15 mouse cellular contexts compared by ENCODE assay signal in genomic region chr5:30442196-30442595, GRCm38 (mm10). TPM values are rescaled to one million over a fixed set of nuclear protein-coding genes. Genes with fewer than 3 reads are reported as not detected.
DNase-seq lines count a peak whose midpoint lies in the region; ATAC-seq and TF ChIP-seq lines count a peak whose summit lies in the region.
"Had no signal": no experiment of that assay in that cellular context is flagged by ENCODE, and none has a peak within 500 bp of the region (broad histone marks: within the 10 kb centered on the region; RNA-seq: fewer than 3 reads in every experiment).

No protein-coding gene starts in this region.

- WGBS in forebrain, postnatal 0 days = 70% methylated on average over 5 of the region's 5 CpGs
- WGBS in forebrain, embryonic 15.5 days = 71% methylated on average over 5 of the region's 5 CpGs
- 55% methylated on average over 5 of the region's 5 CpGs for WGBS in heart, embryonic 10.5 days

- no peak overlapping the region for H3K9ac ChIP-seq in forebrain, postnatal 0 days
- no peak overlapping the region for H3K9ac ChIP-seq in forebrain, embryonic 15.5 days (replicated peaks)
- H3K9ac ChIP-seq: lung, embryonic 15.5 days; midbrain, embryonic 15.5 days had no signal

- ATAC-seq in forebrain, postnatal 0 days = no peak
- no peak for ATAC-seq in forebrain, embryonic 15.5 days (replicated peaks)
- ATAC-seq: CD4-positive, CD25-positive, alpha-beta regulatory T cell, adult 4 months; midbrain, embryonic 15.5 days had no signal

- no peak overlapping the region for H3K4me3 ChIP-seq in forebrain, postnatal 0 days (ENCODE audit: low read depth, low read length)
- H3K4me3 ChIP-seq in forebrain, embryonic 15.5 days = no peak overlapping the region
- no peak overlapping the region for H3K4me3 ChIP-seq in layer of hippocampus, adult 2 months
- no peak overlapping the region for H3K4me3 ChIP-seq in heart, embryonic 10.5 days
- H3K4me3 ChIP-seq: lung, embryonic 15.5 days; midbrain, embryonic 15.5 days had no signal

- H3K27ac ChIP-seq in forebrain, postnatal 0 days (ENCODE audit: low read depth, low read length) = no peak overlapping the region
- no peak overlapping the region for H3K27ac ChIP-seq in forebrain, embryonic 15.5 days (replicated peaks)
- H3K27ac ChIP-seq in layer of hippocampus, adult 2 months = no peak overlapping the region
- H3K27ac ChIP-seq in heart, embryonic 10.5 days = no peak overlapping the region
- H3K27ac ChIP-seq: lung, embryonic 15.5 days; midbrain, embryonic 15.5 days had no signal

- DNase-seq in forebrain, postnatal 0 days = no peak
- DNase-seq in layer of hippocampus, adult 2 months (ENCODE audit: low spot score in 2 of 2) = no peak
- DNase-seq in layer of hippocampus, adult 11-12 months (ENCODE audit: low spot score) = no peak
- peak; percentile 17 for DNase-seq in 3T3-L1 (ENCODE audit: low read depth, low spot score)
- DNase-seq in NIH3T3 (ENCODE audit: low read depth) = peak; percentile 44
- DNase-seq in urinary bladder, postnatal 4 days (ENCODE audit: low spot score in 2 of 2) = no peak
- no peak for DNase-seq in heart, embryonic 10.5 days (ENCODE audit: low spot score)
- DNase-seq: heart, postnatal 36 days had no signal

- no peak overlapping the region for H3K4me2 ChIP-seq in forebrain, postnatal 0 days (ENCODE audit: low read depth)
- no peak overlapping the region for H3K4me2 ChIP-seq in forebrain, embryonic 15.5 days (replicated peaks)
- H3K4me2 ChIP-seq: lung, embryonic 15.5 days; midbrain, embryonic 15.5 days had no signal

- no peaks in the 10 kb centered on the region for H3K4me1 ChIP-seq in forebrain, postnatal 0 days (ENCODE audit: insufficient read depth)
- H3K4me1 ChIP-seq in forebrain, embryonic 15.5 days = no peaks in the 10 kb centered on the region
- no peaks in the 10 kb centered on the region for H3K4me1 ChIP-seq in heart, embryonic 10.5 days
- H3K4me1 ChIP-seq: midbrain, embryonic 15.5 days had no signal

- peak; percentile 59 for TF ChIP-seq CTCF in forebrain, postnatal 0 days (IDR thresholded peaks at IDR 0.05; ENCODE audit: low read depth)
- peak; percentile 83 for TF ChIP-seq CTCF in layer of hippocampus, adult 2 months (conservative IDR thresholded peaks at IDR 0.05)

- H3K9me3 ChIP-seq in forebrain, postnatal 0 days (ENCODE audit: low read length) = no peaks in the 10 kb centered on the region
- no peaks in the 10 kb centered on the region for H3K9me3 ChIP-seq in forebrain, embryonic 15.5 days
- H3K9me3 ChIP-seq in heart, embryonic 10.5 days = no peaks in the 10 kb centered on the region
- H3K9me3 ChIP-seq: lung, embryonic 15.5 days; midbrain, embryonic 15.5 days had no signal

- no peaks in the 10 kb centered on the region for H3K36me3 ChIP-seq in forebrain, postnatal 0 days (ENCODE audit: insufficient read depth)
- no peaks in the 10 kb centered on the region for H3K36me3 ChIP-seq in forebrain, embryonic 15.5 days
- H3K36me3 ChIP-seq in heart, embryonic 10.5 days = no peaks in the 10 kb centered on the region
- H3K36me3 ChIP-seq: lung, embryonic 15.5 days; midbrain, embryonic 15.5 days had no signal

- H3K27me3 ChIP-seq in forebrain, postnatal 0 days (ENCODE audit: insufficient read depth, low read length) = no peaks in the 10 kb centered on the region
- H3K27me3 ChIP-seq in forebrain, embryonic 15.5 days = no peaks in the 10 kb centered on the region
- H3K27me3 ChIP-seq in heart, embryonic 10.5 days (ENCODE audit: insufficient read depth, poor library complexity, severe bottlenecking) = peaks cover 8% of the 10 kb centered on the region
- H3K27me3 ChIP-seq: lung, embryonic 15.5 days; midbrain, embryonic 15.5 days had no signal

RNA-seq across cellular contexts. Expression of gene Otof, which starts 19.5 kb away (rescaled TPM):
- total RNA-seq in forebrain, postnatal 0 days (2014; rRNA removed) = 5.9 and 7.6 TPM in 2 replicates
- 1.7 and 3.0 TPM in 2 replicates for polyA plus RNA-seq in forebrain, postnatal 0 days (2015; fragmentation: Nextera tagmentation; extraction: Ambion mirVana)
- polyA plus RNA-seq in forebrain, embryonic 15.5 days (2015; fragmentation: Nextera tagmentation; extraction: Ambion mirVana) = 2.0 and 2.1 TPM in 2 replicates
- 1 to 10 TPM; 4.2 to 4.4 TPM for total RNA-seq in layer of hippocampus, adult 2 months (2021)
- polyA plus RNA-seq in heart, embryonic 10.5 days (2016; fragmentation: Nextera tagmentation; extraction: Ambion mirVana) = 0.15 and 0.21 TPM in 2 replicates
- total RNA-seq: heart, postnatal 36 days had no signal
- polyA plus RNA-seq: CD4-positive, CD25-positive, alpha-beta regulatory T cell, adult 4 months had no signal

RNA-seq across cellular contexts. Expression of gene 1700001C02Rik, which starts 23.7 kb away (rescaled TPM):
- total RNA-seq in forebrain, postnatal 0 days (2014; rRNA removed) = 0.85 and 1.0 TPM in 2 replicates
- 5.2 and 6.8 TPM in 2 replicates for polyA plus RNA-seq in forebrain, postnatal 0 days (2015; fragmentation: Nextera tagmentation; extraction: Ambion mirVana)
- 0.56 and 1.5 TPM in 2 replicates for polyA plus RNA-seq in forebrain, embryonic 15.5 days (2015; fragmentation: Nextera tagmentation; extraction: Ambion mirVana)
- under 1 TPM in 1 of 2 experiments, not detected in 1; 0.90 TPM for total RNA-seq in layer of hippocampus, adult 2 months (2021)
- polyA plus RNA-seq in heart, embryonic 10.5 days (2016; fragmentation: Nextera tagmentation; extraction: Ambion mirVana) = not detected in 2 replicates
- total RNA-seq: gastrocnemius, adult 8-10 months; heart, postnatal 36 days; left cerebral cortex, postnatal 25 days had no signal
- polyA plus RNA-seq: CD4-positive, CD25-positive, alpha-beta regulatory T cell, adult 4 months; kidney, embryonic 16.5 days had no signal

Comparison
In these comparisons a context has a peak if more than half of its experiments do, and no peak if none do; other contexts are left out.
1. DNase-seq: peak in 3T3-L1 (single experiment) and NIH3T3 (single experiment); none in forebrain, postnatal 0 days (single experiment), layer of hippocampus, adult 2 months (0 of 2), layer of hippocampus, adult 11-12 months (single experiment), urinary bladder, postnatal 4 days (0 of 2) and heart, embryonic 10.5 days (single experiment).